Mouse (Mus musculus) testis, adult 2 months (tissue): Measurements from ENCODE around the gene Rasgef1b.

ENCODE experiments used
- CTCF ChIP-seq: fragments of 200-500 bp; IDR thresholded peaks from 2 replicates; pipeline ENCODE4 v1.5.1; 2012; ENCODE audit warnings: low read depth, mild to moderate bottlenecking, inconsistent platforms, low read length, moderate library complexity; ENCODE audit not compliant: control insufficient read depth, insufficient read depth, insufficient replicate concordance
- POLR2A ChIP-seq: fragments of 200-500 bp; IDR thresholded peaks from 2 replicates; pipeline ENCODE4 v1.6.1; 2012; ENCODE audit warnings: low read depth, mild to moderate bottlenecking, inconsistent platforms, low read length, moderate library complexity; ENCODE audit not compliant: control insufficient read depth

DNA sequence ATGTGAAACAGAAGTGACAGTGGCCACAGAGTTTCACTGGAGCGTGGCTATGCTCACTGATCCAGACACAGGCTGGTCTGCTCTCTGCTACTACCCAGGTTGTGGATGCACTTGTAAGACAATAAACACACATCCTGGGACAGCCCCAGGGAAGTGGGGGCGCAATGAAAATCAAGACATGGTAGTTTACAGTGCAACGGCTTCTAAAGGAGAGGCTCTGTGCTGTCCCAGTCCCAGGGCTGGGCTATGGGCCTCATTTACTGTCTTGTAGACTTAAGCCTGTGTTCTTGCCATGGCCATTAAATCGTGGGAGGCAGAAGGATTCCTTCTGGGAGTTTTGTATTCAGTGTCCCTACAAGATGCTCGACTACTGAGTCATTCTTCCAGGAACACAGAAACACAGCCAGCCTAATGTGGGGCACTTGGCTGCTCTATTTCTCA is 504.3 kb downstream of the Rasgef1b start:
- TF ChIP-seq POLR2A (no peak), CTCF (no peak)
